Mouse (Mus musculus): ENCODE data around the gene Gm42688. TPM values are rescaled to one million over a fixed set of nuclear protein-coding genes. Genes with fewer than 3 reads are reported as not detected.

Gm42688 gene
- polyA plus RNA-seq, 1 experiment, result 4.4 TPM

- H3K27ac ChIP-seq (ENCODE audit: insufficient read depth, low read depth, low read length), result no peak overlapping the region
- no peaks in the 10 kb centered on the region for H3K27me3 ChIP-seq (replicated peaks; ENCODE audit: control insufficient read depth, insufficient read depth, low read length)
- H3K36me3 ChIP-seq (ENCODE audit: control insufficient read depth, insufficient read depth, low read length), result no peaks in the 10 kb centered on the region
- DNase-seq, result no peak
- no peak for TF ChIP-seq POLR2A (IDR thresholded peaks at IDR 0.05; ENCODE audit: low read depth, low read length)
- no peak overlapping the region; the same call in 1 of the 2 replicates for H3K4me3 ChIP-seq (ENCODE audit: insufficient read depth, low read depth, low read length)
- 53% methylated on average over 4 of the region's 4 CpGs for WGBS
- peaks cover 4% of the 10 kb centered on the region; the same call in 1 of the 2 replicates for H3K4me1 ChIP-seq (ENCODE audit: control insufficient read depth, insufficient read depth, low read length)
Measured at GRCm38 (mm10) chr6:83141636-83142035, 40.2 kb downstream of the Gm42688 start.

DNA sequence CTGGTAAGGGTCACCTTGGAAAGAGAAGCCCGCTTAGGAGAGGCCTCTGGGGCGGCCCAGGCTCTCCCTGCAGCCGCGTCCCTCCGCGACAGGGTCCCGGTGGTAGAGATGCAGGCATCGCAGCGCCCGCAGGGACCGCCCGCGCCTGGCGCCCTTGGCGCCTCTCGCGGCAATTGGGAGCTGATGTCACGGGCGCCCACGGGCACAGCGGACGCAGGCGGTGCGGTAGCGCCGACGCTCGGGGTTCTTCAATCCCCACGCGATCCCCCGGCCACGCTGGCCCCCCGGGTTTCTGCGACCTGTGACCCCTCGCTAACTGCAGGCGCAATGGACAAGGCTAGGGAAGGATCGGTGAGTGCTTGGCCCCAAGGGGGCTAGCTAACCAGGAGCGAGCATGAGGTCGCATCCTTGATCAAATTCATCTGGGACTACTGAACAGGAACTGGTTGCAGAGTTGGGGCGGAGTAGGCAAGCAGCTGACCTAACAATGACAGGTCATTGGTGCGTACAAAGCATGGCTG lies 40.9 kb downstream of the Gm42688 start:
- 31% methylated on average over 41 of the region's 41 CpGs for WGBS
- TF ChIP-seq CTCF (conservative IDR thresholded peaks at IDR 0.05; ENCODE audit: insufficient read depth, insufficient read length, low read depth, low read length) (no peak), POLR2A (IDR thresholded peaks at IDR 0.05; ENCODE audit: low read depth, low read length) (no peak)
- peak; percentile 38 for DNase-seq
- Histone ChIP-seq H3K4me3 (ENCODE audit: insufficient read depth, low read depth, low read length) (peak overlapping the region; percentile 21; the same call in 1 of the 2 replicates), H3K4me1 (ENCODE audit: control insufficient read depth, insufficient read depth, low read length) (peaks cover 4% of the 10 kb centered on the region; the same call in 1 of the 2 replicates), H3K27me3 (replicated peaks; ENCODE audit: control insufficient read depth, insufficient read depth, low read length) (no peaks in the 10 kb centered on the region), H3K27ac (ENCODE audit: insufficient read depth, low read depth, low read length) (0 out of 2 replicates have a peak overlapping the region, but pooled peaks have one; percentile 14), H3K36me3 (ENCODE audit: control insufficient read depth, insufficient read depth, low read length) (no peaks in the 10 kb centered on the region)

GRCm38 (mm10) chr6:83142886-83143285 lies 41.5 kb downstream of the Gm42688 start:
- DNase-seq, result no peak
- no peaks in the 10 kb centered on the region for H3K27me3 ChIP-seq (replicated peaks; ENCODE audit: control insufficient read depth, insufficient read depth, low read length)
- H3K27ac ChIP-seq (ENCODE audit: insufficient read depth, low read depth, low read length), result no peak overlapping the region
- TF ChIP-seq POLR2A (IDR thresholded peaks at IDR 0.05; ENCODE audit: low read depth, low read length), result no peak
- no peak for TF ChIP-seq CTCF (conservative IDR thresholded peaks at IDR 0.05; ENCODE audit: insufficient read depth, insufficient read length, low read depth, low read length)
- H3K4me3 ChIP-seq (ENCODE audit: insufficient read depth, low read depth, low read length), result no peak overlapping the region
- WGBS, result 80% methylated on average over 11 of the region's 11 CpGs
- H3K36me3 ChIP-seq (ENCODE audit: control insufficient read depth, insufficient read depth, low read length), result no peaks in the 10 kb centered on the region
- H3K4me1 ChIP-seq (ENCODE audit: control insufficient read depth, insufficient read depth, low read length), result peaks cover 1% of the 10 kb centered on the region; the same call in 1 of the 2 replicates

GRCm38 (mm10) chr6:83145209-83145608 lies 43.8 kb downstream of the Gm42688 start:
- Histone ChIP-seq H3K4me1 (ENCODE audit: control insufficient read depth, insufficient read depth, low read length) (no peaks in the 10 kb centered on the region), H3K27ac (ENCODE audit: insufficient read depth, low read depth, low read length) (no peak overlapping the region), H3K4me3 (ENCODE audit: insufficient read depth, low read depth, low read length) (no peak overlapping the region), H3K36me3 (ENCODE audit: control insufficient read depth, insufficient read depth, low read length) (no peaks in the 10 kb centered on the region), H3K27me3 (replicated peaks; ENCODE audit: control insufficient read depth, insufficient read depth, low read length) (no peaks in the 10 kb centered on the region)
- DNase-seq, result no peak
- 67% methylated on average over 2 of the region's 2 CpGs for WGBS
- no peak for TF ChIP-seq CTCF (conservative IDR thresholded peaks at IDR 0.05; ENCODE audit: insufficient read depth, insufficient read length, low read depth, low read length)
- TF ChIP-seq POLR2A (IDR thresholded peaks at IDR 0.05; ENCODE audit: low read depth, low read length), result no peak

DNA sequence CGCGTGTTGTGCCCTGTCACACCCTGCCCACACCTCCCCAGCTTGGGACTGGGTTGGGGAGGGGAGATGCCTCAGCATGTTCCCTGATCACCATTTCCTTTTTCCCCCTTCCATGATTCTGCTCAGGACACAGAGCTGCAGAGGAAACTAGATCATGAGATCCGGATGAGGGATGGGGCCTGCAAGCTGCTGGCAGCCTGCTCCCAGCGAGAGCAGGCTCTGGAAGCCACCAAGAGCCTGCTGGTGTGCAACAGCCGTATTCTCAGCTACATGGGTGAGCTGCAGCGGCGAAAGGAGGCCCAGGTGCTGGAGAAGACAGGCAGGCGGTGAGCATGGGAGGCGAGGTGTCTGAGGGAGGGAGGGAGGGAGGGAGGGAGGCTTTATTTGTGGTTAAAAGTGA lies 44.4 kb downstream of the Gm42688 start:
- H3K4me1 ChIP-seq (ENCODE audit: control insufficient read depth, insufficient read depth, low read length), result no peaks in the 10 kb centered on the region
- 70% methylated on average over 9 of the region's 9 CpGs for WGBS
- H3K36me3 ChIP-seq (ENCODE audit: control insufficient read depth, insufficient read depth, low read length), result no peaks in the 10 kb centered on the region
- no peak for DNase-seq
- no peak for TF ChIP-seq CTCF (conservative IDR thresholded peaks at IDR 0.05; ENCODE audit: insufficient read depth, insufficient read length, low read depth, low read length)
- no peaks in the 10 kb centered on the region for H3K27me3 ChIP-seq (replicated peaks; ENCODE audit: control insufficient read depth, insufficient read depth, low read length)
- no peak overlapping the region for H3K4me3 ChIP-seq (ENCODE audit: insufficient read depth, low read depth, low read length)
- H3K27ac ChIP-seq (ENCODE audit: insufficient read depth, low read depth, low read length), result no peak overlapping the region

DNA sequence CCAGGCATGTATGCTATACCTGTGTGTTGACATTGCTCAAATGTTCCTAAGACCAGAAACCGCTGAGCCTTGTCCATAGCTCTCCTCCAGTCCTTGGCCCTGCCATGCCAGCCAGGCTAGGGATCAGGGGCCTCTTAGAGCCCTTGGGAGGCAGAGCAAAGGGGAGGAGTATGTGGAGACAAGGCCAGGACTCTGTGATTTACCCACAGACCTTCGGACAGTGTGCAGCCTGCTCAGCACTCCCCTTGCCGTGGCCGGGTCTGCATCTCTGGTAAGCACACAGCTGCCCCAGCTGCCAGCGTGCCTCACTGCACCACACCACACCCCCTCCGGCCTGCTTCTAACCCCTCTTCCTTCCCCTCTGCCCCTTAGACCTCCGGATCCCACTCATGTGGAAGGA lies 45.9 kb downstream of the Gm42688 start:
- no peaks in the 10 kb centered on the region for H3K4me1 ChIP-seq (ENCODE audit: control insufficient read depth, insufficient read depth, low read length)
- H3K27me3 ChIP-seq (replicated peaks; ENCODE audit: control insufficient read depth, insufficient read depth, low read length), result no peaks in the 10 kb centered on the region
- no peak for DNase-seq
- no peak overlapping the region for H3K27ac ChIP-seq (ENCODE audit: insufficient read depth, low read depth, low read length)
- WGBS, result 54% methylated on average over 7 of the region's 7 CpGs
- no peak overlapping the region for H3K4me3 ChIP-seq (ENCODE audit: insufficient read depth, low read depth, low read length)
- TF ChIP-seq CTCF (conservative IDR thresholded peaks at IDR 0.05; ENCODE audit: insufficient read depth, insufficient read length, low read depth, low read length) (no peak), POLR2A (IDR thresholded peaks at IDR 0.05; ENCODE audit: low read depth, low read length) (no peak)
- no peaks in the 10 kb centered on the region for H3K36me3 ChIP-seq (ENCODE audit: control insufficient read depth, insufficient read depth, low read length)

- H3K36me3 ChIP-seq (ENCODE audit: control insufficient read depth, insufficient read depth, low read length), result no peaks in the 10 kb centered on the region
Measured at GRCm38 (mm10) chr6:83151721-83152120, 50.3 kb downstream of the Gm42688 start.

More at GRCm38 (mm10) chr6:83151721-83152120, 50.3 kb downstream of the Gm42688 start:
- TF ChIP-seq CTCF (conservative IDR thresholded peaks at IDR 0.05; ENCODE audit: insufficient read depth, insufficient read length, low read depth, low read length) (no peak), POLR2A (IDR thresholded peaks at IDR 0.05; ENCODE audit: low read depth, low read length) (no peak)
- Histone ChIP-seq H3K4me3 (ENCODE audit: insufficient read depth, low read depth, low read length) (no peak overlapping the region), H3K27ac (ENCODE audit: insufficient read depth, low read depth, low read length) (no peak overlapping the region), H3K4me1 (ENCODE audit: control insufficient read depth, insufficient read depth, low read length) (no peaks in the 10 kb centered on the region), H3K27me3 (replicated peaks; ENCODE audit: control insufficient read depth, insufficient read depth, low read length) (no peaks in the 10 kb centered on the region)
- WGBS, result 65% methylated on average over 8 of the region's 8 CpGs
- no peak for DNase-seq
